Mouse (Mus musculus): ENCODE measurements around the gene Chrm5. TPM values are rescaled to one million over a fixed set of nuclear protein-coding genes. Genes with fewer than 3 reads are reported as not detected.

Gene Chrm5
- polyA plus RNA-seq (2017; shearing (Covaris generic)) = not detected

DNA sequence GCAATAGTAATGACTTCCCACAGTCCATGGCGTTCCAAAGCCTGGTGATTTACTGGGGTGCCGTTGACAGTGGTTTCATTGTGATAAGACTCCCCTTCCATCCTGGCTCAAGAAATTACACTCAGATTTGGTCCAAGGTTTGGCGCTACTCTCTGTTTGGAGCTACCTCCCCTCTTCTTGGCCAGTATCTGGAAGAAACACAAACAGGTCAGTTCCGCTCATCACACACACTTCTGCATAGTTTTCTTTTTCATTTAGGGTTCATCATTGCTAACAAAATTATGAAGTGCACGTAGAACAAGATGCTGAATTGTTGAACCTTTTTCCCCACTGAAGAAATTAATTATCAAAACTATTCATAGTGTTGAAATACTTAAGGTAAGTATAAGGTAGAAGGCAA lies at the start of gene Chrm5:
Gene Chrm5, minus strand, starts transcription at position 101 of the 400 bp plus-strand sequence.

GRCm38 (mm10) chr2:112492856-112493538 lies 12.4 kb upstream of the Chrm5 start, which contains the start of gene Aven:
TSS of gene Aven (plus strand) at chr2:112492964.

DNA sequence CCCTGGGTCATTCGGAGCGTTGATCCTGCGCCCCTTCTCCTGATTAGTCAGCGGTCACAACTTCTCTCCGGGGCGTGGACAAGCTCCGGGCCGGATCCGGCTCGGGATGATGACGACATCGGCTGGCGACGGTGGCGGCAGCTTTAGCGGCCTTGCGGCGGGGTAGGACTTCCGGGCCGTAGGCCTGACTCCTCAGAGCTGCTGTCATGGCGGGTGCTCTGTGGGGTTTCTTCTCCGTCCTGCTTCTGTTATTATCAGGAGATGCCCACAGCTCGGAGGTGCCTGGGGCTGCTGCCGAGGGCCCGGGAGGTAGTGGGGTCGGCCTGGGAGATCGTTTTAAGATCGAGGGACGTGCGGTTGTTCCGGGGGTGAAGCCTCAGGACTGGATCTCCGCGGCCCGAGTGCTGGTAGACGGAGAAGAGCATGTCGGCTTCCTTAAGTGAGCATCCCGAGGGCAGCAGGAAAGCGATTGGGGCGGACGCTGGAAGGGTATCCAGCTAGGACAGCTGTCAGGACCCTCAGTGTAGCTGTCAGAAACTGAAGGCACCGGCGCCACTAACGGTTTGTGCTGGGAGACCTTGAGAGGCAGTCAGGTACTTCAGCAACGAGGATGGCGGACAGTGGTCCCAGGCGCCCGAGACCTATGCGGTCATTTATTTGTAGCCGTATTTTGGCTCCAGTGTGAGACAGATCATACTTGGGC lies 25.6 kb downstream of the Chrm5 start, which contains the start of gene Emc7:
Gene Emc7, plus strand, starts transcription at position 136 of the 703 bp plus-strand sequence.

Other genes with a start within 250 kb of the Chrm5 start
- gene Lpcat4, start 241.3 kb downstream of the Chrm5 start, polyA plus RNA-seq (2017; shearing (Covaris generic)) = 100 to 1,000 TPM; 109 to 162 TPM
- gene Nutm1, start 221.5 kb downstream of the Chrm5 start, polyA plus RNA-seq (2017; shearing (Covaris generic)) = 1 to 10 TPM in 1 of 2 experiments, under 1 TPM in 1; 0.25 to 2.1 TPM
- gene Nop10, start 218.8 kb downstream of the Chrm5 start, polyA plus RNA-seq (2017; shearing (Covaris generic)) = 100 to 1,000 TPM; 129 to 166 TPM
- gene Slc12a6, start 214.9 kb downstream of the Chrm5 start, polyA plus RNA-seq (2017; shearing (Covaris generic)) = 10 to 100 TPM; 69.5 to 78.8 TPM
- not detected for gene Gm21985, start 214.5 kb downstream of the Chrm5 start, polyA plus RNA-seq (2017; shearing (Covaris generic))
- 10 to 100 TPM; 91.3 to 93.6 TPM for gene Emc4, start 112.7 kb downstream of the Chrm5 start, polyA plus RNA-seq (2017; shearing (Covaris generic))
- gene Katnbl1, start 101.6 kb downstream of the Chrm5 start, polyA plus RNA-seq (2017; shearing (Covaris generic)) = 10 to 100 TPM; 19.2 to 21.8 TPM
- gene Emc7, start 25.8 kb downstream of the Chrm5 start, polyA plus RNA-seq (2017; shearing (Covaris generic)) = 10 to 100 TPM; 16.5 to 17.0 TPM
- 10 to 100 TPM; 59.5 to 66.9 TPM for gene Aven, start 12.2 kb upstream of the Chrm5 start, polyA plus RNA-seq (2017; shearing (Covaris generic))

All from inflammation-experienced regulatory T-cells (primary cell).